Mouse (Mus musculus) stomach, embryonic 14.5 days (tissue): ENCODE data around the gene Mgmt. TPM values are rescaled to one million over a fixed set of nuclear protein-coding genes. Genes with fewer than 3 reads are reported as not detected.

Experiments used
- ATAC-seq: fragments of 200-750 bp; cut with Nextera tagmentation; 2 replicates; pipeline ENCODE4 v1.8.0; 2017; ENCODE audit warnings: low read depth, moderate TSS enrichment; ENCODE audit not compliant: insufficient number of reproducible peaks, insufficient read depth, low FRiP score
- H3K27ac ChIP-seq: fragments of 300-500 bp; sonication (generic); 2 replicates; pipeline ENCODE4 v1.5.1; 2014; ENCODE audit warnings: mild to moderate bottlenecking, low read length, moderate library complexity, mixed read lengths
- H3K27me3 ChIP-seq: fragments of 300-500 bp; sonication (generic); 2 replicates; pipeline ENCODE4 v1.6.1; 2014; ENCODE audit warnings: low read length, control low read depth, mixed read lengths; ENCODE audit not compliant: control insufficient read depth, insufficient read depth
- H3K36me3 ChIP-seq: fragments of 300-500 bp; sonication (generic); 2 replicates; pipeline ENCODE4 v1.6.1; 2014; ENCODE audit warnings: mild to moderate bottlenecking, control low read depth, low read length, moderate library complexity, mixed read lengths; ENCODE audit not compliant: control insufficient read depth, insufficient read depth
- H3K4me1 ChIP-seq: fragments of 300-500 bp; sonication (generic); 2 replicates; pipeline ENCODE4 v1.6.1; 2014; ENCODE audit warnings: low read length, control low read depth, mixed read lengths; ENCODE audit not compliant: control insufficient read depth, insufficient read depth
- H3K4me2 ChIP-seq: fragments of 300-500 bp; sonication (generic); replicated peaks from 2 replicates; pipeline ENCODE4 v1.6.1; 2014; ENCODE audit warnings: low read depth, low read length, control low read depth
- H3K4me3 ChIP-seq: fragments of 300-500 bp; sonication (generic); 2 replicates; pipeline ENCODE4 v1.5.1; 2014; ENCODE audit warnings: low read depth, low read length, control low read depth
- H3K9ac ChIP-seq: fragments of 300-500 bp; sonication (generic); replicated peaks from 2 replicates; pipeline ENCODE4 v1.6.1; 2014; ENCODE audit warnings: low read depth, mild to moderate bottlenecking, control low read depth, low read length, moderate library complexity, mixed read lengths
- H3K9me3 ChIP-seq: fragments of 300-500 bp; sonication (generic); 2 replicates; pipeline ENCODE4 v1.6.1; 2016; ENCODE audit warnings: low read depth, low read length, control low read depth; ENCODE audit not compliant: control insufficient read depth
- WGBS: fragments of 180-500 bp; shearing (Covaris S2); extraction: QIAGEN DNeasy Blood & Tissue Kit; methylation state at CpG from one replicate; pipeline ENCODE4 v1.1.7; 2014; 5-methylcytosine and 5-hydroxymethylcytosine counted together
- polyA plus RNA-seq: library from polyadenylated mRNA; unstranded; fragments of >200 nt; fragmentation: Nextera tagmentation; extraction: Ambion mirVana; gene quantifications from 2 replicates; pipeline ENCODE4 v1.2.1, GENCODE M21; 2014

Mgmt gene
- polyA plus RNA-seq, 1 experiment from 2014 or later = 10.5 TPM

GRCm38 (mm10) chr7:137159086-137159485 is 264.7 kb downstream of the Mgmt start:
- no peak for ATAC-seq

DNA sequence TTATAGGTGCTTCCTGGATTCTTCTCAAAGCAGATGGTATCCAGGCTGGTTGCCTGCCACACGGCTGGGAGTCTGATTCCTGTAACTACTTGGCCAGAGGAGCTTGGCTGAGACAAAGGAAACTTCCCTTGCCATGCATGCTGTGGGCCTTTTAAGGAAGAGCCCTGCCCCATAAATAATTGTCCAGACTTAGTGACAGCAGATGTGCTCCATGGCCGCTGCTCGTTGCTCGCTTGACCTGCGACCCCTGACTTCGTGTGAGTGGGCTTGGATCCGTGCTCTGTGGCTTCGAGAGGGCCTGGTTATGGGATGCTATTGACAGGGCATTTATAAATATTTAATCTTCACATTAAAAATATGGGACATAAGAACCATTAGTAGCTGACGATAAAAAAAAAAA is 277.9 kb downstream of the Mgmt start:
- Histone ChIP-seq H3K4me2 (no peak overlapping the region), H3K27ac (no peak overlapping the region), H3K4me1 (no peaks in the 10 kb centered on the region), H3K36me3 (no peaks in the 10 kb centered on the region), H3K27me3 (no peaks in the 10 kb centered on the region), H3K4me3 (no peak overlapping the region), H3K9me3 (no peaks in the 10 kb centered on the region), H3K9ac (no peak overlapping the region)
- ATAC-seq = no peak
- WGBS = 28% methylated on average over 9 of the region's 9 CpGs

More at GRCm38 (mm10) chr7:137159086-137159485, 264.7 kb downstream of the Mgmt start:
- Histone ChIP-seq H3K4me3 (no peak overlapping the region), H3K36me3 (no peaks in the 10 kb centered on the region), H3K9ac (no peak overlapping the region), H3K27me3 (no peaks in the 10 kb centered on the region), H3K4me1 (no peaks in the 10 kb centered on the region), H3K27ac (no peak overlapping the region), H3K9me3 (no peaks in the 10 kb centered on the region), H3K4me2 (no peak overlapping the region)
